Mouse (Mus musculus) layer of hippocampus, postnatal 25 days (tissue): ENCODE data around the gene Efcc1. TPM values are rescaled to one million over a fixed set of nuclear protein-coding genes. Genes with fewer than 3 reads are reported as not detected.

Experiments used
- DNase-seq, 2 experiments: peaks; one replicate each; pipeline ENCODE4 v3.0.0; 2022; ENCODE audit warnings: mixed read lengths in 2 of 2, low spot score in 1 of 2; ENCODE audit errors: extremely low spot score in 1 of 2
- total RNA-seq, 2 experiments: library from RNA; stranded (reverse); gene quantifications; 2 replicates each; pipeline ENCODE4 v1.2.3; 2021

Efcc1 gene
- total RNA-seq, 2 experiments from 2014 or later, result 3.4 to 3.7 TPM

GRCm38 (mm10) chr6:87797321-87797720, 66.7 kb downstream of the Efcc1 start:
- no peak for DNase-seq

GRCm38 (mm10) chr6:87799576-87799975, 68.9 kb downstream of the Efcc1 start:
- no peak for DNase-seq

GRCm38 (mm10) chr6:87802462-87802861, 71.8 kb downstream of the Efcc1 start:
- no peak for DNase-seq

GRCm38 (mm10) chr6:87804036-87804435, 73.4 kb downstream of the Efcc1 start:
- no peak for DNase-seq

GRCm38 (mm10) chr6:87804886-87805285, 74.2 kb downstream of the Efcc1 start:
- DNase-seq, result no peak

GRCm38 (mm10) chr6:87805448-87805847, 74.8 kb downstream of the Efcc1 start:
- DNase-seq, result no peak

Other genes with a start within 250 kb of the Efcc1 start
- 1 to 10 TPM; 2.8 to 3.3 TPM for gene Arhgap25, start 197.6 kb upstream of the Efcc1 start, total RNA-seq
- under 1 TPM; 0.19 to 0.52 TPM for gene Prokr1, start 140.1 kb upstream of the Efcc1 start, total RNA-seq
- gene Aplf, start 58.7 kb upstream of the Efcc1 start, total RNA-seq, result 1 to 10 TPM; 6.8 to 7.1 TPM
- under 1 TPM; 0.42 to 0.74 TPM for gene Gp9, start 47.2 kb downstream of the Efcc1 start, total RNA-seq
- gene Rab43, start 81.3 kb downstream of the Efcc1 start, total RNA-seq, result 10 to 100 TPM; 15.4 to 18.3 TPM
- 1 to 10 TPM; 1.0 to 2.3 TPM for gene Gm45140, start 104.9 kb downstream of the Efcc1 start, total RNA-seq
- gene Isy1, start 107.9 kb downstream of the Efcc1 start, total RNA-seq, result 10 to 100 TPM; 30.9 to 32.3 TPM
- 100 to 1,000 TPM; 246 to 257 TPM for gene Cnbp, start 120.2 kb downstream of the Efcc1 start, total RNA-seq
- 100 to 1,000 TPM; 230 to 237 TPM for gene Copg1, start 156.9 kb downstream of the Efcc1 start, total RNA-seq
- 10 to 100 TPM; 24.4 to 25.0 TPM for gene Hmces, start 183.1 kb downstream of the Efcc1 start, total RNA-seq